Mouse (Mus musculus): Measurements from ENCODE around the gene Cd46.

Cd46 gene

GRCm38 (mm10) chr1:195092220-195092720 is at the start of gene Cd46:
Gene Cd46 (minus strand): TSS chr1:195092249.
- peak; percentile 87 for DNase-seq

DNA sequence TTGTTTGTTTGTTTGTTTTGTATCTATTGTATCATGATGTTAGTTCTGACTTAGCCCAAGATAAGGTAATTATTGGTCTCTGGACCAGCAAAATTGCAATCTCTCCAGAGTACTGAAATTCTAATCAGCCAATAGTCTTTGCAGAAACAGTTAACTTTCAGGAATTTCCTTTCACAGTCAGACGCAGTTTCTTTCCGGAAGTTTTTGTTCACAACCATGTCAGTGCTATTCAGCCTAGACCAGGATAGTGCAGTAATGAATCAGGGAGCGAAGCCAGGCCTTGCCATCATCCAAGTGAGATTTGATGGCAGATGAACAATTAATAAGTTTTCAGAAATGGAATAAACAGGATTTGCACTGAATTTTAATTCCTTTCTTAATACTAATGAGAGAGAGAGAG is 40.0 kb upstream of the Cd46 start:
- DNase-seq: peak; percentile 17

GRCm38 (mm10) chr1:195131675-195132015 is 39.6 kb upstream of the Cd46 start:
- DNase-seq: no peak

DNA sequence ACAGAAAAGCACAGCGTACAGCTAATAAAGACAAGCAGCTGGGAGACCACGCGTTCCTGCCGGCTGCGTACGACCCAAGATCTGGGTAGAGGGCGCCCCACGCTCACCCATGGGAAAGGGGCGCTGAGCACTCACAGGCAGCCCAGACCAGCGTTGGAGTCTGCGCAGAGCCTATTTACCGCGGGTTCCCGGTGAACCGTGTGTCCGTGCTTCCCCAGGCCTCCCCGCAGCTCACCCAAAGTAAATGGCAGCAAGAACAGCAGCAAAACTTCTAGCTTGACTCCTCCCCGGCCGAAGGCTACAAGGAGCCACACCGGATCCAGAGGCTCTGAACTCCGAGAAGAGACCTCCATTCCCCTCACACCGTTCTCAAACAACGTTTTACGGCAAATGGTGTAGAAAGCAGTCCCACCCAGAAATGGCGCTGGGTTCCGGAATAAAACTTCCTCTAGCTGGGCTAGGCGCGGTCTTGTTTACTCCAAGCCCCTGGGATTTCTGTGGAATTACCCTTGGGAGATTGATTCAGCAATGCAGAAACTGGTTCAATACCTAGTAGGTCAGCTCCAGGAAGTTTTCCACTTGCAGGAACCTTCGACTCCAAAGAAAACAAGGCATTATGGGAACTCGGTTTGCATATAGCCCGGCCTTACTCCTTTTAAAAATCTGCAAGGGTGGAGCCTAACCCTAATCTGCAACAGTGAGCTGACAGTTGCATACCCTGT is 39.1 kb upstream of the Cd46 start, which contains the start of gene Cr1l:
TSS of gene Cr1l (minus strand) at position 634 of the 722 bp plus-strand sequence.
- peak; percentile 93 for DNase-seq

- DNase-seq: no peak
Measured at GRCm38 (mm10) chr1:195130479-195130878, 38.4 kb upstream of the Cd46 start.

GRCm38 (mm10) chr1:195129867-195130266 is 37.8 kb upstream of the Cd46 start:
- DNase-seq: no peak

- no peak for DNase-seq
Measured at GRCm38 (mm10) chr1:195114414-195114813, 22.4 kb upstream of the Cd46 start.

DNA sequence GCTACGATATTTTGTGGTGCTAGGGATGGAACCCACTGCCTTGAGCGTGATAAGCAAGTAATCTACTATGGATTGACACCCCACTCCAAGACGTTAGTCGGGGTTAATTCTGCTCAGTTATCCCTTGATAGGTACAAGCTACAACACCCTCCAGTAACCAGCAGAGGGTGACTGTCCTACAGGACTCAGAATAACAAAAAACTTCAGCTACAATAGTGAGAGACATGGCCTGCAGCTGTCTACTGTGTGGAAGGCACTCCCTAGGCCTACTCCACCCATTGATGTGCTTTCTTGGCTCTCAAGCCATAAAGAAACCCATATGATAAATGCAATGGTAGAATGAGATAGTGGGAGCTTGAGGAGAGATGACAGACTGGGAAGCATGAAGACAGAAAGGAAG is 21.6 kb upstream of the Cd46 start:
- DNase-seq: no peak

- DNase-seq: peak; percentile 18
Measured at GRCm38 (mm10) chr1:195100693-195101092, 8.6 kb upstream of the Cd46 start.

GRCm38 (mm10) chr1:195098004-195098403 is 6.0 kb upstream of the Cd46 start:
- DNase-seq: no peak

DNA sequence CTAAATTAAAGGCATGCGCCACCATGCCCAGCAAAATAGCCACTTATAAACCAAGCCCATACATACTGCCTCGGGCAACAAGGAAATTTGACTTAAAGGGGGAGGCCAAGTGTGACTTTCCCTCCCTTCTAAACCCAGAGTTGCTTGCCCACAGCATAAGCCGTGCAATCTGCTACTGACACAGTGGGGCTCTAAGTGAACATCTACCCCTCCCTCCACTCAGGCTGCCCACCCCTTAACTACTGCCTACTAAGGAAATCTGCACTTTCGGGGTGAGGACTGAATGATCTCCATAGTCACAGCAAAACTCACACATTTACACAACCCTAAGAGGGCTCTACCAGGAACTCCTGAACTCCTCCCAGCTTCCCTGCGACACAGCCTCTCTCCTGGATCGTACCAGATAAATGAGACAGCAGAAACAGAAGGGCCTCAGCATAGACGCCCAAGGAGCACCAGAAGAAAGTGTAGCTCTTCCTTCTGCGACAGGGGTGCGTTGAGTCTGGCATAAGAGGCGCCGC is 290 bp downstream of the Cd46 start:
- DNase-seq: no peak

GRCm38 (mm10) chr1:195082142-195082541 is 9.9 kb downstream of the Cd46 start:
- no peak for DNase-seq

GRCm38 (mm10) chr1:195040437-195040836 is 51.6 kb downstream of the Cd46 start:
- peak; percentile 61 for DNase-seq

GRCm38 (mm10) chr1:195038386-195038785 is 53.7 kb downstream of the Cd46 start:
- DNase-seq: no peak

DNA sequence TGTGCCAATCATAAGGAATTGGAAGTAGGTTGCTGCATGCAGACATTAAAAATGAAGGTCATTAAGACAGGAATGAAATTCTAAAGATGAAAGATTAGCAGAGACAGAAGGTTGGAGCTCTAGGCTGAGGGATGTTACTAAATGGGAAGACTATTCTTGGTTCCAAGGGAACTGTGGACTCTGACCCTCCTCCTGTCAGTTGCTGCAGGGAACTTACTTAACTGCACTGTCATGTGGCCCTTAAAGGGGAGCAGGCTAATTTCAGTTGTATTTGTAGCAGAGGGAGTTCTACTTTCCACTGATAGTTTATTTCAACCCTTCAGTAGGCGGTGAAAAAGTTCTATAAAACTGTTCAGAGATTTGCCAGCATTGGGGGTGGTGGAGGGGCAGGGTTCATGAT is 54.1 kb downstream of the Cd46 start:
- DNase-seq: peak; percentile 49

DNA sequence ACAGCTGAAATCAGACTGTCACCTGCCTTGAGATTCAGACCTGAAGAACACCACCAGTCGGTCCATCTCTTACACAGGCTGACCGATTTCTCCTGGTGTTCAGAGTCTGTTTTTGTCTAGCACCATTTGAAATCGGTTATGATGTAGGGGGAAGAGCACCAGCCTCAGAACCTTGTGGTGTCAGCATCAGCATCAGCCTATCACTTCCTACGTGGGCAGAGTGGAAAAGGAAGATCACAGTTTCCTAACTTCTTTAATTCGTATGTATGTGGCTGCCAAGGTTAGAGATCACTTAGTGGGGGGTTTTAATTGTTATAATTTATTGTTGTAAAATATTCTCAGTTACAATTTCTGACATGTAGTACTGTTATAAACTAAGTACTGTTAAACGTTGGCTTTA is 54.6 kb downstream of the Cd46 start:
- DNase-seq: no peak

DNA sequence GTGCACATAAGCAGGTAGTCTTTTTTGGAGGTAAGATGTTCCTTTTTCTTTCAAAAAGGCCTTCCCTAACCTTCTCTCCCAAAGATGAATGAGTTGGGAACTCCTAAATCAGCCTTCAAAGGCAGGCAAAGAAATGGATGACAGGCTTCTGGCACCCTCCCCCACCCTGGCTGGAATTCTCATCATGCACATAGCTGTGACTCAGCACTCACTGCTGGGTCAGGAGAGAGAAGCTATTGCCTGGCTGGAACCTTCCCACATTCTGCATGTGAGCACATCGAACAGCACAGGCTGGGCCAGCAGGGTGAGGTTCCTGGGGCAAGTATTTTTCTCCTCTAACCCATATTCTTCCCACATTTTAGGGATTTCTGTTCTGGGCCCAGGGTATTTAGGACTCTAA is 58.1 kb downstream of the Cd46 start:
- peak; percentile 44 for DNase-seq

DNA sequence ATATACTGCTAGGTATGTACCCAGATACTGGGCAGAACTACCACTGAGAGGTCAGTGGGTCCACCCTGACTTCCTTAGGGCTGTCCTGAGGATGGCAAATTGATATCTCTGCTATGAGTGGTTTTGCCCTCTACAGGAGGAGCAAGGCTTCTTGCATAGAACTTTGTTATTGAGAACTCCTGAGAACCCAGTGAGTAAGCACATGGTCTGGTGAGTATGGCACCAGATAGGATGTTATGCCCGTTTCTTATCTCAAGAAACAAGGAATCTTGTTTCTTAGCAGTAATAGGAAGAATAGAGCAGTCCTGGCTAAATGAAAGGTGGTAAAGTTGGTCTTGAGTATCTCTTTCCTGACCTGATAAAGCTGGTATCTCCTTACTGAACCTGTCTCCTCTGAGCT is 59.3 kb downstream of the Cd46 start:
- DNase-seq: no peak

DNA sequence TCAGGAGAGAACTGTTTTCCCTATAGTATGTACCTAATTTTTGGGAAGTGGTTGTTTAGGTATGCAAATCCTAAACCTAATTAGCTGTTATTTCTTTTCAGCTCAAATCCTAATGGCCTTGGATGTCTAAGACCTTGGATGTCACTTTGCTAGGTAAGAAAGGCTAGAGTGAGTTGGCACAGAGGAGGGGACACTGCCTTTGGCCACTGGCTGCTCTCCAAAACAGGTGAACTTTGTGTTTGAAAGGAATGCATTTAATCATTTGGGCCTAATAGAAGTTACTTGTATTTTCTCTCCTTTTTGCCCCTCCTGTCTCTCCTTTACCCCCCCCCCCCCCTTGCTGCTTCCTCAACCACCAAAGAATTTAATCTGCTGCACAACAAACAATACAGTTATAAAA is 60.3 kb downstream of the Cd46 start:
- DNase-seq: no peak

GRCm38 (mm10) chr1:195027507-195027906 is 64.5 kb downstream of the Cd46 start:
- no peak for DNase-seq

DNA sequence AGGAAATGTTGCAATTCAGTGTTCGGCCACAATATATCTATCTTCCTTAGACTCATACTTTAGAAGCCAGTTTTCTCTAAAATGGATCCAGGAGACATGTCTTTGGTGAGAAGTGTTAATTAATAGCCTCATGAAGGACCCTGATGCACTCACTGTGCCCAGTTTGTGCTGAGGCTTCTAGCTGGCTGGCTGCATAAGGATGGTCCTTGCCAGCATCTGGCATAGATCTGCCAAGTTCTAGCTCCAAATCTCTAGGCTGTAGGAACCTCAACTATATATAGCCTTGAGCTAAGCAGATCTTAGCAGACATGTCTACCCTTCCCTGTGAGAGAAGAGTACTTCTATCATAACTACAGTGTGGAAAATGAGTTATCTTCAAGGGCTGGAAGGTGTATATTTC is 68.2 kb downstream of the Cd46 start:
- DNase-seq: no peak

- DNase-seq: no peak
Measured at GRCm38 (mm10) chr1:195021831-195022230, 70.2 kb downstream of the Cd46 start.

- DNase-seq: no peak
Measured at GRCm38 (mm10) chr1:195019062-195019600, 72.9 kb downstream of the Cd46 start.

Measured in kidney, postnatal 14 days (tissue).